Mouse (Mus musculus) spleen, adult 2 months (tissue): Measurements from ENCODE around the gene Gpr153.

ENCODE experiments used
- CTCF ChIP-seq: fragments of 200-500 bp; IDR thresholded peaks from 2 replicates; pipeline ENCODE4 v1.5.1; 2011; ENCODE audit warnings: mild to moderate bottlenecking, inconsistent platforms; ENCODE audit not compliant: insufficient read depth, insufficient read length, insufficient replicate concordance; ENCODE audit errors: extremely low read depth
- POLR2A ChIP-seq: fragments of 200-500 bp; IDR thresholded peaks from 2 replicates; pipeline ENCODE4 v1.6.1; 2011; ENCODE audit warnings: low read depth, low read length, inconsistent platforms

DNA sequence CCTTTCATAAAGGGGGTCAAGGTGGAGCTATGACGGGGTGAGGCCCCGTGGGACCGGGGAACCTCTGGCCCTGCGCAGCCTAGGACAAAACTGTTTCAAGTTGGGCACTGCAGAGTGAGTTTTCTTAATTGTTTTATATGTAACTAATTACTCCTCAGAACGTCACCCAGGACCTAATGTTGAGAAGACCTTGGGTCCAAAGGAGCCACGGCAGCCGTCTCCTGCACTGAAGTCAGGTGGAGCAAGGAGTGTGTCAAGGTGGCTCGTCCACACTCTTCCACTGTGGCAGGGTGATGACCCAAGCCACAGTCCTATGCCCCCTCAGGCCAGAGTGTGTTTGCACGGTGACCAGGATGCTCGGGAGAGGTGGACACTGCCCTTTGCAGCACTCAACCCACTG, 29.1 kb downstream of the Gpr153 start:
- TF ChIP-seq POLR2A (no peak), CTCF (no peak)
